Mouse (Mus musculus): ENCODE results near the gene Gm10354.
"Not testable (repeated sequence)": the region's sequence is repeated elsewhere in the genome, so short reads cannot be mapped to it uniquely, and the experiment has no call there.

GRCm38 (mm10) chr5:14972841-14973240, 5.9 kb downstream of the Gm10354 start:
- TF ChIP-seq ZNF384 (IDR thresholded peaks at IDR 0.05; ENCODE audit: low read depth, low read length); CHD2 (IDR thresholded peaks at IDR 0.05; ENCODE audit: low read depth, low read length); HCFC1 (IDR thresholded peaks at IDR 0.05; ENCODE audit: borderline replicate concordance, insufficient read depth, low read length): not testable (repeated sequence)
